Mouse (Mus musculus) gastrocnemius, adult 2 months (tissue): Measurements from ENCODE around the gene Ghrh. TPM values are rescaled to one million over a fixed set of nuclear protein-coding genes. Genes with fewer than 3 reads are reported as not detected.

Experiments used
- DNase-seq: peaks from one replicate; pipeline ENCODE4 v3.0.0; 2022
- H3K27ac ChIP-seq: fragments of 200-600 bp; 2 replicates; pipeline ENCODE4 v1.8.1; 2022; ENCODE audit warnings: mild to moderate bottlenecking
- H3K4me3 ChIP-seq: fragments of 200-600 bp; 2 replicates; pipeline ENCODE4 v1.8.1; 2022; ENCODE audit warnings: mild to moderate bottlenecking, moderate library complexity
- CTCF ChIP-seq: fragments of 200-600 bp; IDR thresholded peaks from 2 replicates; pipeline ENCODE4 v1.8.1; 2022; ENCODE audit warnings: antibody characterized with exemption, mild to moderate bottlenecking, moderate library complexity
- intact Hi-C: fragments of 180-260 bp; cut with DNase I; formaldehyde crosslinking; loops from one replicate; pipeline ENCODE4 v1.15.1; 2025
- total RNA-seq, 2 experiments: library from RNA; stranded (reverse); gene quantifications; 2 replicates each; pipeline ENCODE4 v1.2.3; 2021

The Ghrh gene
- total RNA-seq, 2 experiments from 2014 or later: not detected

GRCm38 (mm10) chr2:157314310-157314709, 33.0 kb downstream of the Ghrh start:
- DNase-seq: no peak
- TF ChIP-seq CTCF: no peak
- intact Hi-C loops: no loop called here
- no peak overlapping the region for H3K4me3 ChIP-seq
- no peak overlapping the region for H3K27ac ChIP-seq

DNA sequence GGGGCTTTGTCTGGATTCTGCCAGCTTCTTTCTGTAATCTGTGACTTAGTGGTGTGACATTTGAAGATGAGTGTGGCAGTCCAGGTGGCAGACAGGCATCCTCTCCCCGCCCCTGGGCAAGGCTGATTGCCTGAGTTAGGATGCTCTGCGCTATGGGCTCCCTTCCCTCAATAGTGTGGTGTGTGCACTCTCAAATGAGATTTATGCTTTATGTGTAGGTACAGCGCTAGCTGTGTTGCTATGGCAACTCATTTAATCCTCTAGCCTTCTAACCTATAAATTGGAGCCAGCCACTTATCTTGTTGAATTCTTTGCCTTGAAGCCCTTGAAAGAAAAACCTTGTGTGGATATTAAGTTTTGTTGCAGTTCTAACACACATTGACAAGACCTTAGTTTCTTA, 33.6 kb downstream of the Ghrh start:
- Histone ChIP-seq H3K4me3 (no peak overlapping the region), H3K27ac (no peak overlapping the region)
- TF ChIP-seq CTCF: no peak
- no peak for DNase-seq
- intact Hi-C loops: no loop called here

- Histone ChIP-seq H3K27ac (no peak overlapping the region), H3K4me3 (no peak overlapping the region)
- intact Hi-C loops: no loop called here
- DNase-seq: no peak
- no peak for TF ChIP-seq CTCF
These were observed 36.2 kb downstream of the Ghrh start for GRCm38 (mm10) chr2:157310963-157311637.

DNA sequence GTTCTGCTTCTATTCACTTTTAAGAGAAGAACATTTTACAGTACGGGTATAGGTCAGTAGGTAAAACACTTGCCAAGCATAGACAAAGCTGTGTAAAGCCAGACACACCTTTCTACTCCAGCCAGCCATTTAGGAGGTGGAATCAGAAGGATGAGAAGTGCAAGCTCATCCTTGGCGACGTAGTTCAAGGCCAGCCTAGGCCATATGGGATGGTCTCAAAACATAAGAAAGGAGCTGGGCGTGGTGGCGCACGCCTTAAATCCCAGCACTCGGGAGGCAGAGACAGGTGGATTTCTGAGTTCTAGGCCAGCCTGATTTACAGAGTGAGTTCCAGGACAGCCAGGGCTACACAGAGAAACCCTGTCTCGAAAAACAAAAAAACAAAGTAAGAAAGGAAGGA, 37.7 kb downstream of the Ghrh start:
- no peak for TF ChIP-seq CTCF
- Histone ChIP-seq H3K4me3 (no peak overlapping the region), H3K27ac (no peak overlapping the region)
- no peak for DNase-seq
- intact Hi-C loops: no loop called here

DNA sequence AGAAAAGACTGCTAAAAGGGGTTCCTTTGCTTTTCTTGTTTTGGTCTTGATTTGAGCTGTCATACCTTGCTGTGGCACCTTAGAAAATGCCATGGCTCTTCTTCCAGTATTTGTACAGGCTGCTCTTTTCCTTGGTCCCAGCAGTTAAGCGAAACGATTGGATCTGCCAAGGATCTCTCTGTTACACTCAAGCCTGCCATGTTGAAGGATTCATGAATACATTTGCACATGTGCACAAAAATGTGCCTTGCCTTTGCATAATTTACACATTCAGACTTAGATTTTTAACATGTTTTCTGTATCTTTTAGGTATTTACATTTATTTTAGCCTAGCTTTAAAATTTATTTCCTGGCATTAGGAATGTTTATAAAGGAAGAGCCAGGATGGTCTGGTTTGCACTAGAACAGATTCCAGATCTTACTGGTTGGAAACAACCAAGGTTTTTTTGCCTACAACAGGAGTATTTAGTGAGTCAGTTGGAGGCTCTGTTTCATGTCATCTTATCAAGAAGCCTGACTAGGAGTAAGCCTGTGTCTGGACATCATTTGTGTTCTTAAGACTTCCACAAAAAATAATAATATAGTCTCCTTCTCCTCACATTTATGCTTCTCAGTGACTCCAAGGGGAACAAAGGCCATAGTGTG, 38.9 kb downstream of the Ghrh start:
- Histone ChIP-seq H3K27ac (no peak overlapping the region), H3K4me3 (no peak overlapping the region)
- DNase-seq: no peak
- TF ChIP-seq CTCF: no peak
- intact Hi-C loops: no loop called here

DNA sequence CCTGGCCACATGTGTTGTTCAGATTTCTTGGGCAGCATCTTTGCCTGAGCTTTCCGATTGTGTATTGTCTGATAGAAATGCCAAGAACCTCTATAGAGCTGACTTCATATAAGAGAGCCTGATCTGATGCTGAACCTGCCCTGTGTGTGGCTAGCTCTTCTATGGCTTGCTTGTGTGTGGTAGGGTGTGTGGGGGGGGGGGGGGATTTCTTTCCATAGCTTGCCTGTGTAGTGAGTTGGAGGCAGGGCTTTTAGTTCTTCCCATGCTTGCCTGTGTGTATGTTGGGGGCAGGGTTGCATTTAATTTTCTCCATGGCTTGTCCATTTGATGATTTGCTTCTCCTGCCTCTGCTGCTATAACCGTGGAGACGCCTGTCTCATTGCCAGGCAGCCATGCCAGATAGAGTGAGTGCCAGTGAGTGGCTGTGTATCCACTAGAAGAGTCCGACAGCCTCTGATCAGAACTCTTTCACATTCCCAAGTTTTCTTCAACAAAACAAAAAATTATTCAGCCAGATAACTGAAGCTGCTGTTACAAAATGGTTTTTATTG, 39.5 kb downstream of the Ghrh start:
- peak; percentile 51 for DNase-seq
- intact Hi-C loops: no loop called here
- H3K27ac ChIP-seq: no peak overlapping the region
- no peak overlapping the region for H3K4me3 ChIP-seq
- no peak for TF ChIP-seq CTCF

GRCm38 (mm10) chr2:157306091-157307032, 40.9 kb downstream of the Ghrh start:
- Histone ChIP-seq H3K4me3 (no peak overlapping the region), H3K27ac (no peak overlapping the region)
- no peak for TF ChIP-seq CTCF
- intact Hi-C loops: no loop called here
- no peak for DNase-seq

DNA sequence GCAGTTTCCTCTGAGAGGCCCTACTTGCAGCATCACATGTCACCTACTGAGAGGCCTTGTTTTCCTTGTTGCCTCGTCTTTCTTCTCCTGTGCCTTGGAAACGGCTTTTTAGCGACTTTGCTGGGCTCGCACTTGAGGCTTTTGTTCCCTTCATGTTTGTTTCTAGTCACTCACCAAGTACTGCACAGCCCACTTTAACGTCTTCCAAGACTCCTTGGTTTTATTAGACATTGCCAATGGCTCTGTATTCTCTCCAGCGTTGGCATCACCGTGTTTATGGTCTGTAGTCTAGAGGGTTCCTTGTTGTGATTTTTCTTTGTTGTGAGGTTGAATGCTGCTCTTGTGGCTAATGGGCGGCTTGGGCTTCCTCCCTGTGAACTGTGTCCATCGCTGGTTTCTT, 44.2 kb downstream of the Ghrh start:
- Histone ChIP-seq H3K27ac (no peak overlapping the region), H3K4me3 (no peak overlapping the region)
- TF ChIP-seq CTCF: no peak
- DNase-seq: no peak
- intact Hi-C loops: no loop called here

- no peak for DNase-seq
- H3K4me3 ChIP-seq: no peak overlapping the region
- no peak for TF ChIP-seq CTCF
- intact Hi-C loops: no loop called here
- H3K27ac ChIP-seq: no peak overlapping the region
These were observed 47.3 kb downstream of the Ghrh start for GRCm38 (mm10) chr2:157300051-157300450.

GRCm38 (mm10) chr2:157296105-157296689, 51.1 kb downstream of the Ghrh start:
- intact Hi-C loops: loop anchor here (5.0 kb wide), 1 partner anchor 36 kb away; no protein-coding TSS in a partner anchor
- Histone ChIP-seq H3K4me3 (no peak overlapping the region), H3K27ac (no peak overlapping the region)
- TF ChIP-seq CTCF: no peak
- DNase-seq: no peak

DNA sequence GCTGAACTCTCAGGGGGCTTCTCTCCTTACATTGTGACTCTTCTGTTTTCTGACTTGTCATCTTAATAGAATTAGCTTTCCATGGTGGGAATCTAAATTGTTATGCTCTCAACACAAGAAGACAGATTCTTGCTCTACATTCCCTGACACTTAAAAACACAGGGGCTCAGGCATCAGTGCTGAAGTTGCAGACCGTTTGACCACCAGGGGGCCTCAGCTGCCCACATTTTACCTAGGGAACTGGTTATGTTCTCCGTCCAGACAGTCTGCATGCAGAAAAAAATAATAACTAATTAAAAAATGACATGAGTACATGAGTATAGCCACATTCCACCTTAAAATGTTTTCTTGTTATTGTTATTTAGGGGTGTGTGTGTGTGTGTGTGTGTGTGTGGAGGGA, 55.2 kb downstream of the Ghrh start:
- peak; percentile 89; the same call in 1 of the 2 replicates for TF ChIP-seq CTCF
- H3K27ac ChIP-seq: no peak overlapping the region
- intact Hi-C loops: loop anchor here (5.0 kb wide), 1 partner anchor 280 kb away; the partner anchor contains the start of gene Blcap
- DNase-seq: peak; percentile 78
- H3K4me3 ChIP-seq: no peak overlapping the region

GRCm38 (mm10) chr2:157288996-157289395, 58.3 kb downstream of the Ghrh start:
- DNase-seq: no peak
- Histone ChIP-seq H3K4me3 (no peak overlapping the region), H3K27ac (no peak overlapping the region)
- intact Hi-C loops: no loop called here
- no peak for TF ChIP-seq CTCF
